Mouse (Mus musculus) forebrain, postnatal 0 days (tissue): Measurements from ENCODE around the gene Sys1. TPM values are rescaled to one million over a fixed set of nuclear protein-coding genes. Genes with fewer than 3 reads are reported as not detected.

Source experiments
- ATAC-seq: fragments of 200-750 bp; cut with Nextera tagmentation; 2 replicates; pipeline ENCODE4 v1.8.0; 2017; ENCODE audit warnings: mild to moderate bottlenecking, moderate library complexity
- DNase-seq: peaks from one replicate; pipeline ENCODE4 v3.0.0-alpha.2; 2015
- H3K27ac ChIP-seq: fragments of 300-500 bp; sonication (generic); 2 replicates; pipeline ENCODE4 v1.5.1; 2014; ENCODE audit warnings: low read depth, mild to moderate bottlenecking, antibody characterized with exemption, low read length, moderate library complexity, mixed read lengths
- H3K27me3 ChIP-seq: fragments of 300-500 bp; sonication (generic); 2 replicates; pipeline ENCODE4 v1.6.1; 2014; ENCODE audit warnings: mild to moderate bottlenecking, low read length, mixed read lengths; ENCODE audit not compliant: insufficient read depth
- H3K36me3 ChIP-seq: fragments of 300-500 bp; sonication (generic); 2 replicates; pipeline ENCODE4 v1.6.1; 2014; ENCODE audit warnings: mild to moderate bottlenecking, moderate library complexity; ENCODE audit not compliant: insufficient read depth
- H3K4me1 ChIP-seq: fragments of 300-500 bp; sonication (generic); 2 replicates; pipeline ENCODE4 v1.6.1; 2014; ENCODE audit warnings: antibody characterized with exemption; ENCODE audit not compliant: insufficient read depth
- H3K4me2 ChIP-seq: fragments of 300-500 bp; sonication (generic); 2 replicates; pipeline ENCODE4 v1.6.1; 2014; ENCODE audit warnings: low read depth, mild to moderate bottlenecking, moderate library complexity
- H3K4me3 ChIP-seq: fragments of 300-500 bp; sonication (generic); 2 replicates; pipeline ENCODE4 v1.5.1; 2014; ENCODE audit warnings: low read depth, low read length, mixed read lengths
- H3K9ac ChIP-seq: fragments of 300-500 bp; sonication (generic); 2 replicates; pipeline ENCODE4 v1.6.1; 2014; ENCODE audit warnings: mild to moderate bottlenecking
- H3K9me3 ChIP-seq: fragments of 300-500 bp; sonication (generic); 2 replicates; pipeline ENCODE4 v1.6.1; 2016; ENCODE audit warnings: low read length
- CTCF ChIP-seq: sonication (generic); IDR thresholded peaks from 2 replicates; pipeline ENCODE4 v1.5.1; 2016; ENCODE audit warnings: antibody characterized with exemption, control low read depth, low read depth
- WGBS: fragments of 180-500 bp; shearing (Covaris S2); extraction: QIAGEN DNeasy Blood & Tissue Kit; methylation state at CpG from one replicate; pipeline ENCODE4 v1.1.7; 2014; 5-methylcytosine and 5-hydroxymethylcytosine counted together
- polyA plus RNA-seq: library from polyadenylated mRNA; unstranded; fragments of >200 nt; fragmentation: Nextera tagmentation; extraction: Ambion mirVana; gene quantifications from 2 replicates; pipeline ENCODE4 v1.2.1, GENCODE M21; 2015
- total RNA-seq: library from RNA; depleted of rRNA; stranded (reverse); fragments of >200 nt; gene quantifications from 2 replicates; pipeline ENCODE4 v1.2.3, GENCODE M21; 2014

The Sys1 gene
- total and polyA plus RNA-seq, 2 experiments from 2014 or later = 105 to 167 TPM

DNA sequence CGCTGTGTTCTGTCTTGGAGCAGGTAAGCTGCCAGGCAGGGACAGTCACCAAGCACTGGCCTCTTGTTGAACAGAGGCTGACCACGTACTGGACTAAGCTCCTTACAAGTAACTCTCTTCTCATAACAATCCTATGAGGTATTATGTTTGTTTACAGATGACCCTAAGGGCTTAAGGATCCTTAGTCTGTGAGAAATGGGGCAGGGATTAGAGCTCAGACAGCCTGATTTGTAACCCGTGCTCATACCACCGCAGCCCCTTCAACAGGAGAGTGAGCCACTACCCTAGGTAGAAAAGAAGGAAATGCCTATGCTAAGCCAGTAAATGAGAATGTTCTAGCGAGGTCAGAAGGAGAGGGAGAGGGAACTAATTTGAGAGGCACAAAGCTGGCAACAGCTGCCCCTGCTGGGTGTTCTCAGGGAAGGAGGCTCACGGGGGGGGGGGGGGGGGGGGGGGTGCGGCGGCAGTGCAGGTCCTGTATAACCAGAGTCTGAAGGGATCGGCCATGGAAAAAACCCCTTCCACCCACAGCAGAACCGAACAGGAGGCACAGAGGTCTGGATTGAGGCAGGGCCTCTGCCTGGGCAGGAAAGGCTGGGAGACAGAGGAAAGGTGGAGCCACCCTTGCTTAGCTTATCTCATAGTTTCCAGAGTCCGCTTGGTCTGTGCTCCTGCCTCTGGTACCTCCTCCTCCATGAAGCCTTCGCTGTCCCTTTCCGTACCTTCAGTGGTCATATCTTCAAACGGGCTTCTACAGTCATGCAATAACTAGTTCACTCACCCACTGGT is 55.6 kb downstream of the Sys1 start:
- Histone ChIP-seq H3K9me3 (no peaks in the 10 kb centered on the region), H3K27ac (no peak overlapping the region), H3K9ac (no peak overlapping the region), H3K4me1 (no peaks in the 10 kb centered on the region), H3K4me3 (no peak overlapping the region), H3K4me2 (no peak overlapping the region), H3K27me3 (no peaks in the 10 kb centered on the region), H3K36me3 (no peaks in the 10 kb centered on the region)
- DNase-seq = no peak
- TF ChIP-seq CTCF = no peak
- WGBS = 64% methylated on average over 11 of the region's 14 CpGs
- ATAC-seq = no peak

DNA sequence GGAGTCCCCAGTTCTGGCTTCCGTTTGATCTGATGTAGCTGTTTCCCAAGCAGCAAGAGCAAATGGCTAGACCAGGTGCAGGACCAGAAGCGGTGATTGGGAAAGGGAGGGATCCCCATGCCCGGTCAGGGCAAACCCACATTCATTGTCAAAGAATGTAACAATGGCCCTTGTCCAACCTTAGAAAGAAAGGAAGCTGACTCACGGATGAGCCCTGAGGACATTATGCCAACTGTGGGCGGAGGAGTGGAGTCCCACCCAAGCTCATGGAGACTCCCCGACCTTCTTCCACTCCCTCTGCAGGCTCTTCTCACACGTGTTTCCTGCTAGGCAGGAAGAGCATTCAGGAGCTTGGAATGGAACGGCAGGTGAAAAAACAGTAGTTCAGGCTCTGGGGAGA is 56.6 kb downstream of the Sys1 start:
- Histone ChIP-seq H3K36me3 (no peaks in the 10 kb centered on the region), H3K4me1 (no peaks in the 10 kb centered on the region), H3K9me3 (no peaks in the 10 kb centered on the region), H3K9ac (no peak overlapping the region), H3K27ac (no peak overlapping the region), H3K4me2 (no peak overlapping the region), H3K27me3 (no peaks in the 10 kb centered on the region), H3K4me3 (no peak overlapping the region)
- TF ChIP-seq CTCF = no peak
- 75% methylated on average over 8 of the region's 8 CpGs for WGBS
- ATAC-seq = no peak
- DNase-seq = no peak

DNA sequence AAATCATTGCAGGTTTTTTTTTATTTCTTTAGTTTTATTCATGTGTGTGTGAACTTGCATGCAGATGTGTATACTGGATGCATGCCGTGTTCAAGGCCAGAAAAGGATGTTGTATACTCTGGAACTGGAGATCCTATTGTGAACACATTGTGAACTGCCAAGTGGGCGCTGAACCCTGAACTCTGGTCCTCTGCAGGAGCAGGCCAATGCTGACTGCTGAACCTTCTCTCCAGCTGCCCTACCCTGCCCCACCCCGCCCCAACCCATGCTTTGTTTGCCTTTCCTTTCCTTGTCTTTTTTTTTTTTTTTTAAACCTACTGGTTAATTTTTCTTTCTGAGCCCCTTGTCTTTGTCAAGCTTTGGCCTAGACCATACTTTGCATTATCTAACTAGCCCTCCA is 58.2 kb downstream of the Sys1 start:
- no peak for DNase-seq
- H3K9ac ChIP-seq = no peak overlapping the region
- no peak for ATAC-seq
- no peaks in the 10 kb centered on the region for H3K4me1 ChIP-seq
- TF ChIP-seq CTCF = no peak
- H3K4me2 ChIP-seq = no peak overlapping the region
- H3K36me3 ChIP-seq = no peaks in the 10 kb centered on the region
- H3K9me3 ChIP-seq = no peaks in the 10 kb centered on the region
- H3K27me3 ChIP-seq = no peaks in the 10 kb centered on the region
- no peak overlapping the region for H3K27ac ChIP-seq
- no peak overlapping the region for H3K4me3 ChIP-seq
- 87% methylated on average over 3 of the region's 3 CpGs for WGBS

DNA sequence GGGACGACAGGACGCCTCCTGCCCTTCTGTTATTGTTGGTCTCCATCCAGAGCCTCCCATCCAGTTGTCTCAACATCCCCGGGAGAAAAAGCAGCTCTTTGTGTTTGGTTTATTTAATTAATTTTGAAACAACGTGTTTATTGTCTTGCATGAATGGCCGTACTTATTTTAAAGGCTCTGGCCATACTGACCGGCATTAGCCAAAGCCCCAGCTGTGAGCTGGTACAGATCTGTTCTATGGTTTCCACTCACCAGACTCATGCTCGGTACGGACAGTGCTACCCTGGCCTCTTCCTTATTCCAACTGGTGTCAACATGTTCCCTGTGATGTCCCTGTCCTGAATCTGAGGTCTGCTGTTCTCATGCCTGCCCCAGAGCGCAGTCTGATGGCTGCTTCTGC is 59.1 kb downstream of the Sys1 start:
- Histone ChIP-seq H3K9me3 (no peaks in the 10 kb centered on the region), H3K27me3 (no peaks in the 10 kb centered on the region), H3K4me1 (no peaks in the 10 kb centered on the region), H3K4me2 (no peak overlapping the region), H3K9ac (no peak overlapping the region), H3K36me3 (no peaks in the 10 kb centered on the region), H3K27ac (no peak overlapping the region), H3K4me3 (no peak overlapping the region)
- no peak for TF ChIP-seq CTCF
- 83% methylated on average over 9 of the region's 9 CpGs for WGBS
- no peak for DNase-seq
- no peak for ATAC-seq

DNA sequence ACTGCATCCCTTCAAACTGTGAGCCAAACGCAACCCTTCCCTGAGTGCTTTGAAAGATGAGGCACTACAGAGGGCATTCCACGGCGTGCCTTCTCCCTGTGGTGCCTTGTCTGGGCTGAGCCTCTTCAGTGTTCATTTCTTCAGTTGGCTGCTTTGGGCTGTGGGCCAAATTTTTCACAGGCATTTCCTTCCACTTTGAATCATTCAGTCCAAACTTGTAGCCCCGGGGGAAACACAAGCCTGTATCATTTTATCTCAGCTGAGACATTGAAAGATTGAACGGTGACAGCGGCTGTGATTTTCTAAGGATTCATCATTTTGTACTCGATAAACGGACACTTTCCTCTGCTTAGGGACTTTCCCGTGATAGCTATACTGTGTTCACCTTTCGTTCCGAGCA is 59.8 kb downstream of the Sys1 start:
- 85% methylated on average over 11 of the region's 11 CpGs for WGBS
- Histone ChIP-seq H3K27me3 (no peaks in the 10 kb centered on the region), H3K9ac (no peak overlapping the region), H3K27ac (no peak overlapping the region), H3K9me3 (no peaks in the 10 kb centered on the region), H3K4me3 (no peak overlapping the region), H3K36me3 (no peaks in the 10 kb centered on the region), H3K4me2 (no peak overlapping the region), H3K4me1 (no peaks in the 10 kb centered on the region)
- ATAC-seq (no peak), DNase-seq (no peak)
- TF ChIP-seq CTCF = no peak

DNA sequence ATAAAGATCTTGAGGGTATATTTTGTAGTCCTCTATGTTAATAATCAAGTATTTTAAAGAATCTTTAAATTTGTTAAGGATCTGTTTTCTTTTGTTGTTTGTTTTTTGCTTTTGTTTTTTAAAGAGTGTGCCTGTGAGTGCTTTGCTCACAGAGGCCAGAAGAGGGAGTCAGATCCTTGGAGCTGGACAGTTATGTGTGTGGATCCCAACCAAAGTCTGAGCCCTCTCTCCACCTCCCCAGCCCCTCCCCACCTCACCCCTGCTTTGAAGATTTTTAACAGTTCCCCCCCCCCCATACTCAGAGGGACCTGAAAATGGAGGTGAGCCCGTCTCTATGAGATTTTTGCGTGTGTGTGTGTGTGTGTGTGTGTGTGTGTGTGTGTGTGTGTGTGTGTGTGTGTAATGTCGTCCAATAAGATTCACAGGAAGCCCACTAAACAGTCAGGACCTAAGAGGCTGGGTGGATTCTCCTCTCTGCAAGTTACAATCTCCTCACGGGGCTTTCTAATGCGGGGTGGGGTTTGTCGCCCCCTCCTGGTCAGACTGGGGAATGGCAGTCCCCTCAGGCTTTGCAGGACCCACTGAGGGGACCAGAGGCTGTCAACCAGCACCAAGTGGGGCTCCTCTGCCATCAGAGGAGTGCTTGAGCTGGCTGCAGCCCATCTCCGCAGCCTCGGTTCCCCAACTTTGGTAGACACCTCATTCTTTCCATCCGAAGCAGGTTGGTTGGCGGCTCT is 60.9 kb downstream of the Sys1 start:
- no peak overlapping the region for H3K27ac ChIP-seq
- no peak overlapping the region for H3K9ac ChIP-seq
- no peak overlapping the region for H3K4me3 ChIP-seq
- H3K4me2 ChIP-seq = no peak overlapping the region
- H3K9me3 ChIP-seq = no peaks in the 10 kb centered on the region
- H3K4me1 ChIP-seq = no peaks in the 10 kb centered on the region
- ATAC-seq (no peak), DNase-seq (peak; percentile 21)
- H3K36me3 ChIP-seq = no peaks in the 10 kb centered on the region
- 30% methylated on average over 10 of the region's 10 CpGs for WGBS
- H3K27me3 ChIP-seq = no peaks in the 10 kb centered on the region
- TF ChIP-seq CTCF = peak; percentile 61

DNA sequence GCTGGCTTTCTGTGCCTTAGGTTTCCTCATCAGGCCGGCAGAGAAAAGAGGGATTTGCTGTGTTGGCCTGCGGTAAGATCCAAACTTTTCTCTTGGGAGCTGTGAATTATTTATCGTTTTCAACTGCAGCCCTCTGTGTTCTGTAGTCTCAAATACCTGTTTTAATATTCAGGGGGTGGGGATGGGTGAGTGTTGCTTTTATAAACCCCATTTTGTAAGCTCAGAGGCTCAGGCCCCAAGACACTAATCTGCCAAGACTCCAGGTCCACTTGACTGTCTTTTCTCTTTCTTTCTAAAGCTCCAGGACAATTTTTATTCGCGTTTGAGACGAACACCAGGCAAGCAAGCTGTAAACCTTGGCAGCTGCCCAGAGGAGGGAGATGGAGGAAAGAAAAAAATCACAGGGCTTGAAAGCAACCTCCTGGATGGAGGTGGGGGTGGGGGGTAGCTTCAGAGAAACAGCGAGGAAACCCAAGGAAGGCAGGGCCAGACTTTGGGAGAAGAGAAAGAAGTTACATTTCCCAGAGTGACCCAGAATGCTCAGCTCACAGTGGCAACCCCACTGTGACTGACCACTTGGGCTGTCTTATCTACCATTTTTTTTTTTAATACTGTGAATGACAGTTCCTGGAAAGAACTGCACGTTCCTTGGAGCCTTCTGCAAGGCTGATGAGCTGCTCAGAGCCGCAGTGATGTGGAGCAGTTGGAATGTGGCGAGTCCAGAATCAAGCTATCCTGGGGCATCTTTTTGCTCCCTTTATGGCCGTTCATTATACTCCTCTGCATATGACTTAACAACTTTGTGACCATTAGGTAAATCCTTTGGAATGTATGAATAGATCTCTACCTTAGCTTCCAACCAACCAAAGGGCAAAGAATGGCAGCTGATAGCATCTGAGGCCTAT is 61.8 kb downstream of the Sys1 start:
- Histone ChIP-seq H3K27me3 (no peaks in the 10 kb centered on the region), H3K27ac (no peak overlapping the region), H3K4me3 (no peak overlapping the region), H3K9ac (no peak overlapping the region), H3K4me2 (no peak overlapping the region), H3K9me3 (no peaks in the 10 kb centered on the region), H3K4me1 (no peaks in the 10 kb centered on the region), H3K36me3 (no peaks in the 10 kb centered on the region)
- no peak for ATAC-seq
- 33% methylated on average over 11 of the region's 11 CpGs for WGBS
- peak; percentile 31 for DNase-seq
- TF ChIP-seq CTCF = no peak
